Mouse (Mus musculus) stomach, embryonic 16.5 days (tissue): Measurements from ENCODE around the gene Obsl1. TPM values are rescaled to one million over a fixed set of nuclear protein-coding genes. Genes with fewer than 3 reads are reported as not detected.
A peak's percentile ranks its signal among the peaks of the same experiment; 100 is the strongest.

Source experiments
- ATAC-seq: fragments of 200-750 bp; cut with Nextera tagmentation; 2 replicates; pipeline ENCODE4 v1.8.0; 2017; ENCODE audit warnings: moderate number of reproducible peaks, moderate TSS enrichment; ENCODE audit not compliant: insufficient read depth, low FRiP score
- H3K27ac ChIP-seq: fragments of 300-500 bp; sonication (generic); 2 replicates; pipeline ENCODE4 v1.5.1; 2014; ENCODE audit warnings: low read length
- H3K27me3 ChIP-seq: fragments of 300-500 bp; sonication (generic); 2 replicates; pipeline ENCODE4 v1.6.1; 2014; ENCODE audit warnings: low read length, control low read depth, mixed read lengths; ENCODE audit not compliant: control insufficient read depth, insufficient read depth
- H3K36me3 ChIP-seq: fragments of 300-500 bp; sonication (generic); 2 replicates; pipeline ENCODE4 v1.6.1; 2014; ENCODE audit warnings: low read length; ENCODE audit not compliant: control insufficient read depth, insufficient read depth
- H3K4me1 ChIP-seq: fragments of 300-500 bp; sonication (generic); 2 replicates; pipeline ENCODE4 v1.6.1; 2014; ENCODE audit warnings: low read length, control low read depth, mixed read lengths; ENCODE audit not compliant: control insufficient read depth, insufficient read depth
- H3K4me2 ChIP-seq: fragments of 300-500 bp; sonication (generic); 2 replicates; pipeline ENCODE4 v1.6.1; 2014; ENCODE audit warnings: low read depth, low read length, mixed read lengths
- H3K4me3 ChIP-seq: fragments of 300-500 bp; sonication (generic); replicated peaks from 2 replicates; pipeline ENCODE4 v1.5.1; 2014; ENCODE audit warnings: mild to moderate bottlenecking, low read length
- H3K9ac ChIP-seq: fragments of 300-500 bp; sonication (generic); 2 replicates; pipeline ENCODE4 v1.6.1; 2014; ENCODE audit warnings: low read length
- H3K9me3 ChIP-seq: fragments of 300-500 bp; sonication (generic); replicated peaks from 2 replicates; pipeline ENCODE4 v1.6.1; 2016; ENCODE audit warnings: low read length, control low read depth; ENCODE audit not compliant: control insufficient read depth
- WGBS: fragments of 180-500 bp; shearing (Covaris S2); extraction: QIAGEN DNeasy Blood & Tissue Kit; methylation state at CpG from one replicate; pipeline ENCODE4 v1.1.7; 2014; 5-methylcytosine and 5-hydroxymethylcytosine counted together
- polyA plus RNA-seq: library from polyadenylated mRNA; unstranded; fragments of >200 nt; fragmentation: Nextera tagmentation; extraction: Ambion mirVana; gene quantifications from 2 replicates; pipeline ENCODE4 v1.2.1, GENCODE M21; 2015

Obsl1 gene
- polyA plus RNA-seq, 1 experiment from 2014 or later, result 44.4 TPM

GRCm38 (mm10) chr1:75445751-75446611 is 60.3 kb downstream of the Obsl1 start:
- H3K4me2 ChIP-seq, result peak overlapping the region; percentile 45
- H3K9ac ChIP-seq, result peak overlapping the region; percentile 35; the same call in 1 of the 2 replicates
- H3K4me1 ChIP-seq, result peaks cover 49% of the 10 kb centered on the region
- WGBS, result 2% methylated on average over 22 of the region's 22 CpGs
- ATAC-seq, result peak; percentile 7; the same call in 1 of the 2 replicates
- peak overlapping the region; percentile 9 for H3K4me3 ChIP-seq
- no peaks in the 10 kb centered on the region for H3K9me3 ChIP-seq
- no peaks in the 10 kb centered on the region for H3K36me3 ChIP-seq
- H3K27ac ChIP-seq, result no peak overlapping the region
- peaks cover 43% of the 10 kb centered on the region for H3K27me3 ChIP-seq

GRCm38 (mm10) chr1:75445141-75445701 is 61.0 kb downstream of the Obsl1 start:
- H3K4me2 ChIP-seq, result no peak overlapping the region
- peaks cover 35% of the 10 kb centered on the region for H3K27me3 ChIP-seq
- H3K27ac ChIP-seq, result no peak overlapping the region
- no peak for ATAC-seq
- 19% methylated on average over 9 of the region's 9 CpGs for WGBS
- H3K9ac ChIP-seq, result peak overlapping the region; percentile 35; the same call in 1 of the 2 replicates
- H3K4me3 ChIP-seq, result no peak overlapping the region
- no peaks in the 10 kb centered on the region for H3K9me3 ChIP-seq
- H3K36me3 ChIP-seq, result no peaks in the 10 kb centered on the region
- peaks cover 42% of the 10 kb centered on the region for H3K4me1 ChIP-seq

GRCm38 (mm10) chr1:75444208-75444607 is 62.0 kb downstream of the Obsl1 start:
- ATAC-seq, result no peak
- H3K4me2 ChIP-seq, result no peak overlapping the region
- WGBS, result 46% methylated on average over 3 of the region's 3 CpGs
- H3K36me3 ChIP-seq, result no peaks in the 10 kb centered on the region
- peaks cover 27% of the 10 kb centered on the region for H3K27me3 ChIP-seq
- no peak overlapping the region for H3K27ac ChIP-seq
- no peak overlapping the region for H3K9ac ChIP-seq
- no peaks in the 10 kb centered on the region for H3K9me3 ChIP-seq
- H3K4me1 ChIP-seq, result peaks cover 38% of the 10 kb centered on the region
- H3K4me3 ChIP-seq, result no peak overlapping the region

- H3K4me1 ChIP-seq, result peaks cover 35% of the 10 kb centered on the region
- no peak overlapping the region for H3K9ac ChIP-seq
- H3K36me3 ChIP-seq, result no peaks in the 10 kb centered on the region
- 54% methylated on average over 13 of the region's 13 CpGs for WGBS
- peaks cover 20% of the 10 kb centered on the region for H3K27me3 ChIP-seq
- H3K4me2 ChIP-seq, result no peak overlapping the region
- no peak for ATAC-seq
- H3K4me3 ChIP-seq, result no peak overlapping the region
- H3K9me3 ChIP-seq, result no peaks in the 10 kb centered on the region
- H3K27ac ChIP-seq, result no peak overlapping the region
Measured at GRCm38 (mm10) chr1:75443247-75444024, 62.8 kb downstream of the Obsl1 start.

- H3K4me1 ChIP-seq, result peaks cover 29% of the 10 kb centered on the region
- H3K27ac ChIP-seq, result no peak overlapping the region
- 60% methylated on average over 8 of the region's 8 CpGs for WGBS
Measured at GRCm38 (mm10) chr1:75442811-75443210, 63.4 kb downstream of the Obsl1 start.

GRCm38 (mm10) chr1:75442171-75442570 is 64.1 kb downstream of the Obsl1 start:
- no peak overlapping the region for H3K27ac ChIP-seq
- WGBS, result 76% methylated on average over 9 of the region's 9 CpGs
- peaks cover 23% of the 10 kb centered on the region for H3K4me1 ChIP-seq
- H3K27me3 ChIP-seq, result peaks cover 11% of the 10 kb centered on the region
- no peak overlapping the region for H3K4me3 ChIP-seq
- no peak overlapping the region for H3K4me2 ChIP-seq
- H3K9me3 ChIP-seq, result no peaks in the 10 kb centered on the region
- no peak overlapping the region for H3K9ac ChIP-seq
- ATAC-seq, result no peak
- no peaks in the 10 kb centered on the region for H3K36me3 ChIP-seq

More at GRCm38 (mm10) chr1:75442811-75443210, 63.4 kb downstream of the Obsl1 start:
- H3K27me3 ChIP-seq, result peaks cover 17% of the 10 kb centered on the region
- no peaks in the 10 kb centered on the region for H3K9me3 ChIP-seq
- no peak for ATAC-seq
- no peaks in the 10 kb centered on the region for H3K36me3 ChIP-seq
- H3K4me3 ChIP-seq, result no peak overlapping the region
- no peak overlapping the region for H3K9ac ChIP-seq
- H3K4me2 ChIP-seq, result no peak overlapping the region

GRCm38 (mm10) chr1:75441471-75441996 is 64.7 kb downstream of the Obsl1 start:
- H3K4me2 ChIP-seq, result no peak overlapping the region
- WGBS, result 88% methylated on average over 15 of the region's 15 CpGs
- ATAC-seq, result no peak
- H3K27ac ChIP-seq, result no peak overlapping the region
- H3K9ac ChIP-seq, result no peak overlapping the region
- H3K4me3 ChIP-seq, result no peak overlapping the region
- H3K27me3 ChIP-seq, result peaks cover 7% of the 10 kb centered on the region
- H3K4me1 ChIP-seq, result peaks cover 22% of the 10 kb centered on the region
- no peaks in the 10 kb centered on the region for H3K9me3 ChIP-seq
- no peaks in the 10 kb centered on the region for H3K36me3 ChIP-seq

GRCm38 (mm10) chr1:75440661-75441060 is 65.6 kb downstream of the Obsl1 start:
- 93% methylated on average over 7 of the region's 7 CpGs for WGBS

More at GRCm38 (mm10) chr1:75440661-75441060, 65.6 kb downstream of the Obsl1 start:
- no peaks in the 10 kb centered on the region for H3K36me3 ChIP-seq
- H3K4me1 ChIP-seq, result peaks cover 17% of the 10 kb centered on the region
- no peak overlapping the region for H3K9ac ChIP-seq
- H3K4me3 ChIP-seq, result no peak overlapping the region
- no peaks in the 10 kb centered on the region for H3K9me3 ChIP-seq
- H3K4me2 ChIP-seq, result no peak overlapping the region
- peaks cover 7% of the 10 kb centered on the region for H3K27me3 ChIP-seq
- ATAC-seq, result no peak
- no peak overlapping the region for H3K27ac ChIP-seq
